Mouse (Mus musculus) cerebellum, adult 2 months (tissue): ENCODE results near the gene Cd109.

Source experiments
- CTCF ChIP-seq: fragments of 200-500 bp; IDR thresholded peaks from 2 replicates; pipeline ENCODE4 v1.5.1; 2011; ENCODE audit warnings: low read depth, mild to moderate bottlenecking, control low read depth, low read length, moderate library complexity, borderline replicate concordance; ENCODE audit not compliant: insufficient read depth
- POLR2A ChIP-seq: fragments of 200-500 bp; IDR thresholded peaks from 2 replicates; pipeline ENCODE4 v1.6.1; 2011; ENCODE audit warnings: low read length, control low read depth, borderline replicate concordance; ENCODE audit not compliant: insufficient read depth

DNA sequence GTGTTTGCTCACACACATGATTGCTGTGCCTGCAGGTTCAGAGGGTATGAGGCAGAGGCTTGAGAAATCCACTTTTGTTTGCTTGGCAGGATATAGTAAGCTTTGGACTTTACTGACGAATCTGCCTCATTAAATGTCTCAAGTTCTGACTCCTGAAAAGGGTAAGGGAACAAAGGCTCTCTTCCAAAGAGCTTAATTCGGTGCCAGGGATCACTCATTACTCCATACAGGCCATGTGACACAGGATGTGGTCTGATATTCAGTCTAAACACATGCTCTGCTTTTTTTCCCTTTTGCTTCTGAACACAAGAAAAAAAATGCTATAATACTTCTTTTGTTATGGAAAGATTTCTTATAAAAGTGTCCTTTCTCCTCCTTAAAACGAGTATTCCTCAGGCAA, 126.7 kb downstream of the Cd109 start:
- TF ChIP-seq CTCF (no peak), POLR2A (no peak)
